Mouse (Mus musculus) megakaryocyte progenitor cell, adult 5-6 weeks (primary cell): ENCODE results near the gene Eif4h. TPM values are rescaled to one million over a fixed set of nuclear protein-coding genes. Genes with fewer than 3 reads are reported as not detected.

Source experiments
- ATAC-seq: replicated peaks from 2 replicates; pipeline ENCODE4 v1.8.0; 2016; ENCODE audit warnings: mild to moderate bottlenecking, moderate TSS enrichment, inconsistent platforms; ENCODE audit not compliant: poor library complexity
- total RNA-seq, 2 experiments: library from RNA; stranded (forward) in 1 of 2; stranded (reverse) in 1 of 2; fragments of 157-497, 149-512 nt in 1 of 2; fragments of 200-1000 nt in 1 of 2; gene quantifications; 2 replicates each; pipeline versions ENCODE4 v1.2.3 to v1.2.4; 2015 to 2017

Eif4h gene
- total RNA-seq, 2 experiments from 2014 or later, result 220 to 266 TPM

DNA sequence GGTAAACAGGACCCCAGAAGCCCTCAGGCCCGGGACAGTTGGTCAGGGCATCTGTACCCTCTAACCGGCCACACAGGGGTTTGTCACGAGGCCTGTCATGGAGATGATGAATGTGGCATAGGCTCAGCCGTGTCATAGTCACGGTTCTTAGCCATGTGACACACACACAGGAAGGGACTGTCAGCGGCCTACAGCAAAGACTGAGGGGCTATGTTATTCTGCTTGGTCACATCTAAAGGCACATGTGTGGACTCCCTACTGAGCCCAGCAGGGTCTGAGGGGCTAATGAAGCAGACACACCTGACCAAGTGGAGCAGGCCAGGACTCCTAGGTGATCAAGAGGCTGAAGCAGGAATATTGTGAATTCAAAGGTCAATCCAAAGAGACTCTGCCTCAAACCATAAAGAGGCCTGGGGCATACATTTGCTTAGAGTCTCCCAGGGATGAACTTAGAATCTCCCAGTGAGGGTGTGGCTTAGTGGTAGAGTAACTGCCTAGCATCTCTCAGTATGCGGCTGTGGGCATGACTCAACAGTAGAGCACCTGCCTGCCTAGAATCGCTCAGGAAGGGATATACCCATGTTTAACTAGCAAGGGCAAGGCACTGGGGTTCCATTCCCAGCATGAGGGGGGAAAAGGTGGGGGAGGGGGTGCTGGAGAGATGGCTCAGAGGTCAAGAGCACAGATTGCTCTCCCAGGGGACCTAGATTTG lies 27.3 kb downstream of the Eif4h start:
- peak; percentile 18 for ATAC-seq

GRCm38 (mm10) chr5:134609916-134610643 lies 29.2 kb downstream of the Eif4h start:
- no peak for ATAC-seq

DNA sequence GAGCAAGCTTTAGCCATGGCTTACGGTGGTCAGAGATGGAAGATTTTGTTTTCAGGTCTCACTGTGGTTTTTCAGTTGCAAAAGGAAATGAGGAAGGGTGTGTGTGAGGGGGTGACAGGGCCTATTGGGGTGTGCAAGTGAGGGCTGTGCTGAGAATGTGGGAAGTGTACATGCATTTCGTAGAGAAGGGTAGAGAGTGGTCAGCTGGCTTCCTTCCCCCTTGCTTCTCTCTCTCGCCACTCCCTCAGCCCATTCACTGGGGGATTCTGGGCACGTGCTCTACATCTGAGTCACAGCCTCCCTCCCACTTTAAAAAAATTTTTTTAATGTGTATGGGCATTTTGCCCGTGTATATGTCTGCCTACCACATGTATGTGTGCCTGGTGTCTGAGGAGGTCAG lies 32.2 kb downstream of the Eif4h start:
- peak; percentile 93 for ATAC-seq

DNA sequence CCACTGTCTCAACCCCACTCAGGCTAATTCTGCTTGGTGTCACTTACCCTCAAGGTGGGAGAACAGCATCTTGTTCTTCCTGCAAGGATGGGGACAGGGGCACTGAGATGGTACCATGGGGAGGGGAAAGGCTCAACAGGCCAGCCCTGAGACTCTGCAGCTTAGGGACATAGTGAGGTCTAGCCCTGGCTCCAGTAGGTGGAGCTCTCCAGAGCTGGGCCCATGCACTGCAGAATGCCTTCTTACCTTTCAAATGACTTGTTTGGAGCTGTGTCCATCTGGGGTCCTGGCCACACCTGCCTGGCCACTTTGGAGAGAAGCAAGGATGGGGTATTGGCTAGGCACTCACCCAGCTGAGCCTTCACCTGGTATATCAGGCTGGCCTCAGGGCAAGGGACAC lies 33.0 kb downstream of the Eif4h start:
- peak; percentile 41 for ATAC-seq

- no peak for ATAC-seq
Observed at GRCm38 (mm10) chr5:134604376-134604775, 34.9 kb downstream of the Eif4h start.

GRCm38 (mm10) chr5:134597711-134598110 lies 41.6 kb downstream of the Eif4h start:
- no peak for ATAC-seq

DNA sequence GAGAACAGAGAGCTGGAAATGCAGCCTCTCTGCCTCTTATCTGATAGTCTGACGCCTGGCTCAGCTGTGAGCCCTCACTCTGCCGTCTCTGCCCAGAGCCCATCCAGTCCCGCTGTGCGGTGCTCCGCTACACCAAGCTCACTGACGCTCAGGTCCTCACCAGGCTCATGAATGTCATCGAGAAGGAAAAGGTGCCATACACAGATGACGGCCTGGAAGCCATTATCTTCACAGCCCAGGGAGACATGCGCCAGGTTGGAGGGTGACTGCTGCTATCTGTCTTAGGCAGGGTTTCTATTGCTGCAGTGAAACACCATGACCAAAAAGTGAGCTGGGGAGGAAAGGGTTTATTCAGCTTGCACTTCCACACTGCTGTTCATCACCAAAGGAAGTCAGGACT lies 46.2 kb downstream of the Eif4h start:
- ATAC-seq, result peak; percentile 92

- peak; percentile 35 for ATAC-seq
Observed at GRCm38 (mm10) chr5:134592026-134592581, 47.2 kb downstream of the Eif4h start.

GRCm38 (mm10) chr5:134589900-134590299 lies 49.4 kb downstream of the Eif4h start:
- ATAC-seq, result peak; percentile 29

GRCm38 (mm10) chr5:134584798-134585197 lies 54.5 kb downstream of the Eif4h start:
- ATAC-seq, result peak; percentile 51

- no peak for ATAC-seq
Observed at GRCm38 (mm10) chr5:134583884-134584213, 55.4 kb downstream of the Eif4h start.

DNA sequence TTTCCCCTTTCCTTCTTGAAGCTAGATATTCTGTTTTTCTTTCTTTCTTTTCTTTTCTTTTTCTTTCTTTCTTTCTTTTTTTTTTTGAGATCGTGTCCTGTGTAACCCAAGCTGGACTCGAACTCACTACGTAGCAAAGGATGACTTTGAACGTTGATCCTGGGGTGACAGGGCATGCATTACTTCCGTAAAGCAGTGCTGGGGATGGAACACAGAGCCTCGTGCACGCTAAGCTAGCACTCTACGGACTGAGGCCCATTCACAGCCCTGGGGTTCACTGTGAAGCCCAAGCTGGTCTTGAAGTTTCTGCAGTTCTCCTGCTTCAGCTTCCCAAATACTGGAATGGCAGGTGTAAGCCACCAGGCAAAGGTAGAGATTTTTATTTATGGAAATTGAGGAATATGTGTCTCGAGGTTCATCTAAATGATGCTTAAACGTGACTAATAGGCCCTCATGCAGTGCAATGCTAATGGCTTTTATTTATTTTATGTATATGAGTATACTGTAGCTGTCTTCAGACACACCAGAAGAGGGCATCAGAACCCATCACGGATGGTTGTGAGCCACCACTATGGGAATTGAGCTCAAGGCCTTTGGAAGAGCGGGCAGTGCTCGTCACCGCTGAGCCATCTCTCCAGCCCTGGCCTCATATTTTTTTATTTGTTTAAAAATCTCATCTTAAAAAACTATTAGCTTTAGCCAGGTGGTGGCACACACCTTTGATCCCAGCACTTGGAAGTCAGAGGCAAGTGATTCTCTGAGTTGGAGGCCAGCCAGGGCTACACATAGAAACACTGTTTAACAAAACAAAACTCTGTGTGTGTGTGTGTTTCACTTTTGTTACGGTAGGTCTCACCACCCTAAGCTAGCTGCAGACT lies 56.0 kb downstream of the Eif4h start:
- ATAC-seq, result no peak

- peak; percentile 96 for ATAC-seq
Observed at GRCm38 (mm10) chr5:134582221-134582907, 56.9 kb downstream of the Eif4h start.

DNA sequence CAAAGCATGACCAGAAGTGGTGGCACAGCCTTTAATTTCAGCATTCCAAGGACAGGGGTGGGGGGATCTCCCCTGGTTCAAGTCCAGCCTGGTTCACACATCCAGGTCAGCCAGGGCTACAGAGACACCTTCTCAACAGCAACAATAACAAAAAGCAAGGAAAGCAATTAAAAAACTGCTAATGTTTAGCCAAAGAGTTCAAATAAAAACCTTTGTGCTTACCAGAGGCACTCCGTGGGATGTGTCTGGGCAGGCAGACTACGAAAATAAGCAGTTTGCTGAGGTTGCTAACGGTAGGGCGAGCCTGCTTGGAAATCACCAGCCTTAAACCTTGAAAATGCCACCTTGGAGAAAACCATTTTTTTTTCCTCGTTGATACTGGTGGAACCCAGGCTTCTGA lies 58.1 kb downstream of the Eif4h start, which contains the start of gene Rfc2:
TSS of gene Rfc2 (plus strand) at position 221 of the 400 bp plus-strand sequence.
- ATAC-seq, result no peak

DNA sequence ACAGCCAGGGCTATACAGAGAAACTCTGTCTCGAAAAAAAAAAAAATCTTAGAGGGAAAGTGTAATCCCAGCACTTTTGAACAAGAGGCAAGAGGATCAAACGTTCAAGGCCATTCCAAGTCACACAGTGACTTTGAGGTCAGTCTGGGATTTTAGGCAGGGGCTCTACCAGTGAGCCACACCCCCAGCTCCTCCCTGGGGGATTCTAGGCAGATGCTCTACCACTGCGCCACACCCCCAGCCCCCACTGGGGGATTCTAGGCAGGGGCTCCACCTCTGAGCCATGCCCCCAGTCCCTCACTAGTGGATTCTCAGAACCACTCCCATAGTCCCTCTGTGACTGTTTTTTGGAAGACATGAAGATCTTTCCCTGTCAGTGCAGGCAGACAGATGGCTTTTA lies 60.2 kb downstream of the Eif4h start:
- no peak for ATAC-seq

GRCm38 (mm10) chr5:134577534-134577933 lies 61.8 kb downstream of the Eif4h start:
- ATAC-seq, result no peak

GRCm38 (mm10) chr5:134576517-134577220 lies 62.6 kb downstream of the Eif4h start:
- ATAC-seq, result peak; percentile 33

DNA sequence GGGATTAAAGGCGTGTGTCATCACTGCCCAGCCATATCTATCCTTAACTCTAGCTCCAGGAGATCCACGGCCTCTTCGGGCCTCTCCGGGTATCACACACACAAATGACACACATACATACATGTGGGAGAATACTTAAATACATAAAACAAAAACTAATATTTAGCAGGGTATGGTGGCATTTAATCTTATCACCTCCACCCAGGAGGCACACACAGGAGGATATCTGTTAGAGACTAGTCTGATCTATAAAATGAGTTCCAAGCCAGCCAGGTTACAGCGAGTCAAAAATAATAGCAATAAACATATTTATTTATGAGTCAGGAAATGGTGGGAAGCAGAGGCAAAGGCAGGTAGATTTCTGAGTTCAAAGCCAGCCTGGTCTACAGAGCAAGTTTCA lies 63.5 kb downstream of the Eif4h start:
- ATAC-seq, result peak; percentile 21

GRCm38 (mm10) chr5:134572508-134573214 lies 66.6 kb downstream of the Eif4h start:
- ATAC-seq, result 0 out of 2 replicates have a peak, but pooled peaks have one; percentile 21
